9 mouse cellular contexts compared by ENCODE assay signal in the genomic region with DNA sequence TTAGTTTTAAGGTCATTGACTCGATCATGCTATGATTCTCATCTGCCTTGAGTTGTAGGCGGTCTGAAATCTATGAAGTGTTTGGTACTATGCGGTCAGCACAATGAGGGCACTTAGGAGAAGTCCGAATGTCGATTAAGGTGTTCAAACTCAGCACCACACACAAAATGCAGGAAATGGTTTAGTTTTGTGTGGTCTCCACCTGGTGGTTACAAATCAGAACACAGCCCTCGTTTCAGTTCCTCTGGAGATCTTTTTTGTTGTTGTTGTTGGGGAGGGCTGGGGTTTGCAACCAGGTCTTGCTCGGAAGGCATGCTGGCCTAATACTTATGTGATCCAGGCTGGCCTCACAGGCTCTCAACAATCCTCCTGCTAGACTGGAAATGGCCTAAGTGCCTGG. TPM values are rescaled to one million over a fixed set of nuclear protein-coding genes. Genes with fewer than 3 reads are reported as not detected.
DNase-seq lines count a peak whose midpoint lies in the region; ATAC-seq lines count a peak whose summit lies in the region.
"Had no signal": no experiment of that assay in that cellular context is flagged by ENCODE, and none has a peak within 500 bp of the region (broad histone marks: within the 10 kb centered on the region; RNA-seq: fewer than 3 reads in every experiment).

No protein-coding gene starts in this region.

- peak; percentile 11 for DNase-seq in embryonic facial prominence, embryonic 11.5 days (ENCODE audit: low spot score)
- no peak for DNase-seq in embryonic facial prominence, embryonic 10.5 days (ENCODE audit: low spot score)
- DNase-seq in midbrain, embryonic 14.5 days = peak; percentile 48
- DNase-seq in cerebellum, postnatal 14 days = peak; percentile 55
- DNase-seq in layer of hippocampus, postnatal 14 days (ENCODE audit: low spot score in 2 of 2) = peak; percentile 41 to 52
- DNase-seq in retina, postnatal 1 day = peak; percentile 32
- no peak for DNase-seq in ovary, adult 18-20 months (ENCODE audit: low spot score)

- no peaks in the 10 kb centered on the region for H3K36me3 ChIP-seq in embryonic facial prominence, embryonic 11.5 days (replicated peaks; ENCODE audit: control insufficient read depth, insufficient read depth, low read depth, low read length)
- no peaks in the 10 kb centered on the region for H3K36me3 ChIP-seq in embryonic facial prominence, embryonic 10.5 days (replicated peaks)
- no peaks in the 10 kb centered on the region for H3K36me3 ChIP-seq in midbrain, embryonic 14.5 days (ENCODE audit: control insufficient read depth, insufficient read depth, low read length)
- H3K36me3 ChIP-seq in midbrain, embryonic 15.5 days (replicated peaks) = no peaks in the 10 kb centered on the region
- H3K36me3 ChIP-seq: limb, embryonic 15.5 days had no signal

- H3K27ac ChIP-seq in embryonic facial prominence, embryonic 11.5 days (replicated peaks; ENCODE audit: low read depth, low read length) = no peak overlapping the region
- no peak overlapping the region for H3K27ac ChIP-seq in embryonic facial prominence, embryonic 10.5 days (replicated peaks)
- H3K27ac ChIP-seq in midbrain, embryonic 14.5 days (replicated peaks; ENCODE audit: low read depth, low read length) = no peak overlapping the region
- no peak overlapping the region for H3K27ac ChIP-seq in midbrain, embryonic 15.5 days
- H3K27ac ChIP-seq: limb, embryonic 15.5 days had no signal

- H3K4me2 ChIP-seq in embryonic facial prominence, embryonic 11.5 days (ENCODE audit: low read depth, low read length) = no peak overlapping the region
- no peak overlapping the region for H3K4me2 ChIP-seq in midbrain, embryonic 14.5 days (ENCODE audit: low read length)
- no peak overlapping the region for H3K4me2 ChIP-seq in midbrain, embryonic 15.5 days
- H3K4me2 ChIP-seq: limb, embryonic 15.5 days had no signal

- H3K4me1 ChIP-seq in embryonic facial prominence, embryonic 11.5 days (ENCODE audit: control insufficient read depth, insufficient read depth, low read length) = no peaks in the 10 kb centered on the region
- H3K4me1 ChIP-seq in embryonic facial prominence, embryonic 10.5 days = no peaks in the 10 kb centered on the region
- no peaks in the 10 kb centered on the region for H3K4me1 ChIP-seq in midbrain, embryonic 14.5 days (ENCODE audit: control insufficient read depth, insufficient read depth, low read length)
- H3K4me1 ChIP-seq in midbrain, embryonic 15.5 days = no peaks in the 10 kb centered on the region
- H3K4me1 ChIP-seq: limb, embryonic 15.5 days had no signal

- H3K9ac ChIP-seq in embryonic facial prominence, embryonic 11.5 days (replicated peaks; ENCODE audit: low read length) = no peak overlapping the region
- H3K9ac ChIP-seq in midbrain, embryonic 14.5 days (replicated peaks; ENCODE audit: low read length) = no peak overlapping the region
- H3K9ac ChIP-seq in midbrain, embryonic 15.5 days = no peak overlapping the region
- H3K9ac ChIP-seq: limb, embryonic 15.5 days had no signal

- no peak for ATAC-seq in embryonic facial prominence, embryonic 11.5 days (replicated peaks; ENCODE audit: insufficient number of reproducible peaks, low FRiP score, low TSS enrichment, low read depth)
- no peak for ATAC-seq in midbrain, embryonic 14.5 days (ENCODE audit: low FRiP score, low TSS enrichment)
- no peak for ATAC-seq in midbrain, embryonic 15.5 days (replicated peaks)

- H3K9me3 ChIP-seq in embryonic facial prominence, embryonic 11.5 days (replicated peaks; ENCODE audit: control insufficient read depth, low read length) = no peaks in the 10 kb centered on the region
- H3K9me3 ChIP-seq in embryonic facial prominence, embryonic 10.5 days = no peaks in the 10 kb centered on the region; the same call in 1 of the 2 replicates
- no peaks in the 10 kb centered on the region for H3K9me3 ChIP-seq in midbrain, embryonic 14.5 days (ENCODE audit: control insufficient read depth, low read length)
- no peaks in the 10 kb centered on the region for H3K9me3 ChIP-seq in midbrain, embryonic 15.5 days
- H3K9me3 ChIP-seq: limb, embryonic 15.5 days had no signal

- no peak overlapping the region for H3K4me3 ChIP-seq in embryonic facial prominence, embryonic 11.5 days (ENCODE audit: low read depth, low read length)
- no peak overlapping the region for H3K4me3 ChIP-seq in embryonic facial prominence, embryonic 10.5 days
- no peak overlapping the region for H3K4me3 ChIP-seq in midbrain, embryonic 14.5 days (replicated peaks; ENCODE audit: low read depth, low read length)
- H3K4me3 ChIP-seq in midbrain, embryonic 15.5 days = no peak overlapping the region
- H3K4me3 ChIP-seq: limb, embryonic 15.5 days had no signal

- 72% methylated on average over 7 of the region's 7 CpGs for WGBS in embryonic facial prominence, embryonic 11.5 days
- 81% methylated on average over 7 of the region's 7 CpGs for WGBS in embryonic facial prominence, embryonic 10.5 days
- WGBS in midbrain, embryonic 14.5 days = 79% methylated on average over 7 of the region's 7 CpGs
- WGBS in midbrain, embryonic 15.5 days = 75% methylated on average over 7 of the region's 7 CpGs

- H3K27me3 ChIP-seq in embryonic facial prominence, embryonic 11.5 days (ENCODE audit: control insufficient read depth, insufficient read depth, low read length) = no peaks in the 10 kb centered on the region
- no peaks in the 10 kb centered on the region for H3K27me3 ChIP-seq in embryonic facial prominence, embryonic 10.5 days (replicated peaks; ENCODE audit: low read depth, poor library complexity, severe bottlenecking)
- H3K27me3 ChIP-seq in midbrain, embryonic 14.5 days (ENCODE audit: control insufficient read depth, insufficient read depth, low read length) = no peaks in the 10 kb centered on the region
- H3K27me3 ChIP-seq in midbrain, embryonic 15.5 days (replicated peaks) = no peaks in the 10 kb centered on the region
- H3K27me3 ChIP-seq: limb, embryonic 15.5 days had no signal

RNA-seq across cellular contexts. Expression of a gene that starts 34.8 kb away (rescaled TPM):
- polyA plus RNA-seq in embryonic facial prominence, embryonic 11.5 days (2014; fragmentation: Nextera tagmentation; extraction: Ambion mirVana) = 68.2 and 70.3 TPM in 2 replicates
- polyA plus RNA-seq in embryonic facial prominence, embryonic 10.5 days (2016; fragmentation: Nextera tagmentation; extraction: Ambion mirVana) = 57.4 and 58.9 TPM in 2 replicates
- 35.3 and 43.5 TPM in 2 replicates for polyA plus RNA-seq in midbrain, embryonic 14.5 days (2014; fragmentation: Nextera tagmentation; extraction: Ambion mirVana)
- polyA plus RNA-seq in midbrain, embryonic 15.5 days (2015; fragmentation: Nextera tagmentation; extraction: Ambion mirVana) = 33.5 and 34.6 TPM in 2 replicates
- total RNA-seq in layer of hippocampus, postnatal 14 days (2021) = 10 to 100 TPM; 48.3 to 49.8 TPM

RNA-seq across cellular contexts. Expression of a gene that starts 34.9 kb away (rescaled TPM):
- 166 and 185 TPM in 2 replicates for polyA plus RNA-seq in embryonic facial prominence, embryonic 11.5 days (2014; fragmentation: Nextera tagmentation; extraction: Ambion mirVana)
- 144 and 146 TPM in 2 replicates for polyA plus RNA-seq in embryonic facial prominence, embryonic 10.5 days (2016; fragmentation: Nextera tagmentation; extraction: Ambion mirVana)
- polyA plus RNA-seq in midbrain, embryonic 14.5 days (2014; fragmentation: Nextera tagmentation; extraction: Ambion mirVana) = 45.1 and 69.1 TPM in 2 replicates
- polyA plus RNA-seq in midbrain, embryonic 15.5 days (2015; fragmentation: Nextera tagmentation; extraction: Ambion mirVana) = 52.3 and 53.8 TPM in 2 replicates
- total RNA-seq in layer of hippocampus, postnatal 14 days (2021) = 10 to 100 TPM; 30.3 to 30.8 TPM

Comparison
In these comparisons a context has a peak if more than half of its experiments do, and no peak if none do; other contexts are left out.
1. DNase-seq: peak in embryonic facial prominence, embryonic 11.5 days (single experiment), midbrain, embryonic 14.5 days (single experiment), cerebellum, postnatal 14 days (2 of 2), layer of hippocampus, postnatal 14 days (2 of 2) and retina, postnatal 1 day (single experiment); none in embryonic facial prominence, embryonic 10.5 days (single experiment) and ovary, adult 18-20 months (single experiment).